Mouse (Mus musculus) stomach, postnatal 0 days (tissue): ENCODE results near the gene Fgf18.

Experiments used
- CTCF ChIP-seq: IDR thresholded peaks from 2 replicates; pipeline ENCODE4 v1.5.1; 2016; ENCODE audit warnings: antibody characterized with exemption, low read depth, mild to moderate bottlenecking, moderate library complexity
- EP300 ChIP-seq: optimal IDR thresholded peaks from 2 replicates; pipeline ENCODE3; 2016; ENCODE audit warnings: antibody characterized with exemption

DNA sequence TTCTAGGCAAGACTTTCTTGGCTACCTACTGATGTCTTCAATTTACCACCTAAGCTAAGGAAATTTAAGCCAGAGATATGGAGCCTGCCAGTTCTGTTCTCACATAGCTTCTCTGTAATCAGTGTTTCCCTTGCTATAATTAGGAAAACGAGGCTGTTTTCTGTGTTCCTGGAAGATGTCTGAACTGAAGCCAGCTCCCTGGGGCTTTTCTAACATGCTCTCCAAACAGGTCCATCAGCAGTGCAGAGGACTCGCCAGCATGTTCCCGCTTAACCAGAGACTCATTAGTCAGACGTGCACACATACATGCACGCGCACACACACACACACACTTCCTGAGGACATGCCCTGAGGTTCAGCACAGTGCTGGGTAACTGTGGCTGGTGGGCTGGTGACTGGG is 57.3 kb downstream of the Fgf18 start:
- TF ChIP-seq CTCF: no peak
- TF ChIP-seq EP300: no peak
